ENCODE assay signal across 10 mouse cellular contexts in the genomic region with DNA sequence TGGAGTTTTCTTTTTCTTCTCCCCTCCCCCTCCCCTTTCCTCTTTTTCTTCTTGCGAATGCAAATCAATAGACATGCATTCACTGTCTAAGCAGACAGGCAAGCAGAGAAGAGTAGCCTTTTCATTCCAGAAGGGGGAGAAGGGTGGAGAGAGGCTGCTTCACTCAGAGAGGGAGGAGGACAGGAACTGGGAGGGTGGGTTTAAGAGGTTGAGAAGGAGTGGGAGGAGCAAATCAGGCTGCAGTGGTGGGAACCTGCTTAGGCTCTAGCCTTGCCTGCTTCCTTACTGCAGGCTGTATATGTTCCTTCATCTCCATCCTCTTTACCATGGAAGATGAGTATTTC. TPM values are rescaled to one million over a fixed set of nuclear protein-coding genes. Genes with fewer than 3 reads are reported as not detected.
A peak's percentile ranks its signal among the peaks of the same experiment; 100 is the strongest.
DNase-seq lines count a peak whose midpoint lies in the region; ATAC-seq lines count a peak whose summit lies in the region.
"Had no signal": no experiment of that assay in that cellular context is flagged by ENCODE, and none has a peak within 500 bp of the region (broad histone marks: within the 10 kb centered on the region; RNA-seq: fewer than 3 reads in every experiment).

No protein-coding gene starts in this region.

- no peak overlapping the region for H3K4me2 ChIP-seq in embryonic facial prominence, embryonic 12.5 days (replicated peaks)
- H3K4me2 ChIP-seq in limb, embryonic 13.5 days (replicated peaks): no peak overlapping the region
- no peak overlapping the region for H3K4me2 ChIP-seq in neural tube, embryonic 15.5 days

- 20% methylated on average over 1 of the region's 1 CpGs for WGBS in heart, embryonic 10.5 days
- WGBS in embryonic facial prominence, embryonic 12.5 days: 0% methylated on average over 1 of the region's 1 CpGs
- WGBS in limb, embryonic 13.5 days: 43% methylated on average over 1 of the region's 1 CpGs
- 0% methylated on average over 1 of the region's 1 CpGs for WGBS in neural tube, embryonic 15.5 days

- no peak overlapping the region for H3K9ac ChIP-seq in embryonic facial prominence, embryonic 12.5 days
- no peak overlapping the region for H3K9ac ChIP-seq in limb, embryonic 13.5 days
- H3K9ac ChIP-seq in neural tube, embryonic 15.5 days (replicated peaks): no peak overlapping the region

- no peaks in the 10 kb centered on the region for H3K36me3 ChIP-seq in heart, embryonic 10.5 days
- H3K36me3 ChIP-seq in embryonic facial prominence, embryonic 12.5 days: no peaks in the 10 kb centered on the region
- no peaks in the 10 kb centered on the region for H3K36me3 ChIP-seq in limb, embryonic 13.5 days
- H3K36me3 ChIP-seq in neural tube, embryonic 15.5 days: no peaks in the 10 kb centered on the region

- peak; percentile 17 for DNase-seq in heart, adult 11 months
- no peak for DNase-seq in heart, embryonic 10.5 days (ENCODE audit: low spot score)
- DNase-seq in frontal cortex, postnatal 25 days (ENCODE audit: low spot score in 2 of 2): no peak
- DNase-seq in urinary bladder, postnatal 25 days (ENCODE audit: low spot score): no peak
- DNase-seq in thymus, postnatal 14 days: no peak
- DNase-seq: heart, adult 2 months; kidney, adult 18-20 months had no signal

- no peak overlapping the region for H3K4me3 ChIP-seq in heart, embryonic 10.5 days
- no peak overlapping the region for H3K4me3 ChIP-seq in embryonic facial prominence, embryonic 12.5 days
- H3K4me3 ChIP-seq in limb, embryonic 13.5 days: no peak overlapping the region
- no peak overlapping the region for H3K4me3 ChIP-seq in neural tube, embryonic 15.5 days (replicated peaks)
- H3K4me3 ChIP-seq: heart, adult 2 months had no signal

- ATAC-seq in embryonic facial prominence, embryonic 12.5 days (ENCODE audit: insufficient number of reproducible peaks, insufficient read depth, low FRiP score, low TSS enrichment): peak; percentile 64; the same call in 1 of the 2 replicates
- peak; percentile 51 for ATAC-seq in limb, embryonic 13.5 days (ENCODE audit: low FRiP score, low read depth)
- ATAC-seq in neural tube, embryonic 15.5 days (ENCODE audit: low FRiP score): peak; percentile 45

- H3K4me1 ChIP-seq in heart, embryonic 10.5 days: no peaks in the 10 kb centered on the region
- 0 out of 2 replicates have a peak, but pooled peaks cover 5% of the 10 kb centered on the region for H3K4me1 ChIP-seq in embryonic facial prominence, embryonic 12.5 days
- H3K4me1 ChIP-seq in limb, embryonic 13.5 days: peaks cover 7% of the 10 kb centered on the region
- H3K4me1 ChIP-seq in neural tube, embryonic 15.5 days: peaks cover 8% of the 10 kb centered on the region

- no peaks in the 10 kb centered on the region for H3K9me3 ChIP-seq in heart, embryonic 10.5 days
- no peaks in the 10 kb centered on the region for H3K9me3 ChIP-seq in embryonic facial prominence, embryonic 12.5 days
- no peaks in the 10 kb centered on the region for H3K9me3 ChIP-seq in limb, embryonic 13.5 days
- H3K9me3 ChIP-seq in neural tube, embryonic 15.5 days (replicated peaks): no peaks in the 10 kb centered on the region

- no peaks in the 10 kb centered on the region for H3K27me3 ChIP-seq in heart, embryonic 10.5 days (ENCODE audit: insufficient read depth, poor library complexity, severe bottlenecking)
- H3K27me3 ChIP-seq in embryonic facial prominence, embryonic 12.5 days: no peaks in the 10 kb centered on the region
- 0 out of 2 replicates have a peak, but pooled peaks cover 3% of the 10 kb centered on the region for H3K27me3 ChIP-seq in limb, embryonic 13.5 days
- no peaks in the 10 kb centered on the region for H3K27me3 ChIP-seq in neural tube, embryonic 15.5 days (replicated peaks)

- H3K27ac ChIP-seq in heart, embryonic 10.5 days: no peak overlapping the region
- no peak overlapping the region for H3K27ac ChIP-seq in embryonic facial prominence, embryonic 12.5 days
- H3K27ac ChIP-seq in limb, embryonic 13.5 days: no peak overlapping the region
- no peak overlapping the region for H3K27ac ChIP-seq in neural tube, embryonic 15.5 days (replicated peaks)
- H3K27ac ChIP-seq: heart, adult 2 months had no signal

RNA-seq across cellular contexts. Expression of gene Opcml, which starts 8.6 kb away (rescaled TPM):
- 1.7 and 4.3 TPM in 2 replicates for polyA plus RNA-seq in heart, embryonic 10.5 days (2016; fragmentation: Nextera tagmentation; extraction: Ambion mirVana)
- 3.1 and 3.8 TPM in 2 replicates for polyA plus RNA-seq in embryonic facial prominence, embryonic 12.5 days (2016; fragmentation: Nextera tagmentation; extraction: Ambion mirVana)
- 4.1 and 4.9 TPM in 2 replicates for polyA plus RNA-seq in limb, embryonic 13.5 days (2015; fragmentation: Nextera tagmentation; extraction: Ambion mirVana)
- 40.4 and 49.9 TPM in 2 replicates for polyA plus RNA-seq in neural tube, embryonic 15.5 days (2015; fragmentation: Nextera tagmentation; extraction: Ambion mirVana)
